Mouse (Mus musculus): ENCODE results near the gene Pecam1.
"Not testable (repeated sequence)": the region's sequence is repeated elsewhere in the genome, so short reads cannot be mapped to it uniquely, and the experiment has no call there.

Gene Pecam1

GRCm38 (mm10) chr11:106667855-106668254 lies 82.6 kb downstream of the Pecam1 start:
- DNase-seq (ENCODE audit: low read depth, low spot score): no peak

GRCm38 (mm10) chr11:106666470-106667107 lies 83.8 kb downstream of the Pecam1 start:
- no peak for DNase-seq (ENCODE audit: low read depth, low spot score)

DNA sequence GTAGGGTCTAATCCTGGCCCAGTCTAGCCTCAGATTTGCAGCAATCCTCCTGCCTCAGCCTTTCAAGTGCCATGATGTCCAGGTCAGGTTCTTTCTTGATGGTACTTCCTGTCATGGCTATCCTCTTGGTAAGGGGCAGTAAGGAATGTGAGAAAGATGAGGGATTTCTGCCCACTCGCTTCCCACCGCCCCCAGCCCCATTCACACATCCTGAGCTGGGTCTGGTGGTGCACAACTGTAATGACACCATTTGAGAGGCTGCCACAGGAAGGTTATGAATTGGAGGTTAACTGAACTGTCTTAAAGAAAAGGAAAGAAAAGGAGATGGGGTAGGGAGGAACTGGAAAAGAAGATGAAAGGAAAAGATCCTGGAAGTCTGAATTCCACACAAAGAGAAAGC lies 84.6 kb downstream of the Pecam1 start:
- DNase-seq (ENCODE audit: low read depth, low spot score): no peak

- DNase-seq (ENCODE audit: low read depth, low spot score): no peak
Observed at GRCm38 (mm10) chr11:106665328-106665727, 85.1 kb downstream of the Pecam1 start.

- DNase-seq (ENCODE audit: low read depth, low spot score): no peak
Observed at GRCm38 (mm10) chr11:106664691-106665090, 85.7 kb downstream of the Pecam1 start.

DNA sequence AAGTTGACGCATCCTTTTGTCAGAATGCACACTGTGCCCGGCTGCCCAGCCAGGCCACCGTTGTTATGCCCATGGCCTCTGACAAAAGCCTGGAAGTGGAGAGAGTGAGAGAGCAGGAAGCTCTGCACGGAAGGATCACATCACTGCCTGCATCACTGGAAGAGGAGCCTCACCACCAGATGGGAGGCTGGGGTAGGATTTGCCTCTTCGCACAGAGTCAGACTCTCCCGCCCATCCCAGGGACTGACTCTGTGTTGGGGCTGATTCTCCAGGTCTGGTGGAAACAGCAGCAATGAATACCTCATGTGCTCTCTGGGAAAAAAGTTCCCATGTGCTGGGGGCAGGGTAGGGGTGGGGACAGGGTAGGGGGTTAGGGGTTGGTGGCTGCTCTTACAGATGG lies 86.6 kb downstream of the Pecam1 start:
- no peak for DNase-seq (ENCODE audit: low read depth, low spot score)

DNA sequence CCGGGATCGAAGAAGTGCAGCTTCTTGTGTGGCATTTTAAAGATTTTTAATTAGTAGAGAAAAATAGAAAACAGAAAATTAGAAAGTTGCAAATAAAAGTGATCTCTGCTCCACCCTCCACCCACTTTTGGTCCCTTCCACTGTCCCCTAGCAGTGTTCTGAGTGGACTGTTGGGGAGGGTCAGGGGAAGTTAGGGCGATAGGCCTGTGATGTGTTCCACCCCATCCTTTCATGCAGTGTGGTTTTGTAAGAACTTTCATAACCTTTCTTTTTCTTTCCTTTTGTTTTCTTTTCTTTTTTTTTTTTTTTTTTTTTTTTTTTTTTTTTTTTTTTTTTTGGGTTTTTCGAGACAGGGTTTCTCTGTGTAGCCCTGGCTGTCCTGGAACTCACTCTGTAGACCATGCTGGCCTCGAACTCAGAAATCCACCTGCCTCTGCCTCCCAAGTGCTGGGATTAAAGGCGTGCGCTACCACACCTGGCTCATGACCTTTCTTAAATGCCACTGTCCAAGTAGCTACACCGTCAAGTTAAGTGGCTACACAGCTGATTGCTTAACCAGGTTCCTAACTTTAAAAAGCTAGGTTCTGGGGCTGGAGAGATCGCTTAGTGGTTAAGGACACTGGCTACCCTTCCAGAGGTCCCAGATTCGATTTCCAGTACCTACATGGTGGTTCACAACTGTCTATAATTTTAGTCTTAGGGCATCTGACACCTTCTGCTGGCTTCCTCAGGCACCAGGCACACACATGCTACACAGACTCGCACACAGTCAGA lies 87.6 kb downstream of the Pecam1 start:
- DNase-seq (ENCODE audit: low read depth, low spot score): no peak

DNA sequence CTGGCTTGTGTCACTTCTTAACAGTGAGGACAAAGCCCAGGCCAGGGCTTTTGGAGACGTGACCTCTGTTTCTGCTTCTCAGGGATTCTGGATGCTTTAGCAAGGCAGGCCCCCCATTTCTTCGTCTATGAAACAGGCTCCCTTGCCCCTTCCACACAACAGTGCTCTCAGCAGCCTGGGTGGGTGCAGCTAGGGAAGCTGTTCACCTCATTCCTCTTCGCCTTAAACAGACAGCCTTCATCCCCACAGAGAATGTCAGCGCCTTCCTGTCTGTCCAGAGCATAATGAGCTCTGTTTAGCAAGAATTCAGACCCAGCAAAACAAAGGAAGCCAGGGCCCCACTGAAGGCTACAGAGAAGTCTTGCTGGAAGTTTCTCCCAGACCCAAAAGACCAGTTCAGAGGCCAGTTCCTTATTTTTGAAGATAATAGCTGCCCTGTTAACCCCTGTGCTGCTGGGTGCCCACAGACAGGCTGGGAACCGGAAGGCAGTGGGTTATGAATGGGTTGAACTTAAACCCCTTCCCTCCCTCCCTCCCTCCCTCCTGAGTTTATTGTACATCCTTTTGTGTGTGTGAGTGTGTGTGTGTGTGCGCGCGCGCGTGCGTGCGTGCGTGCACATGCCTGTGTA lies 89.9 kb downstream of the Pecam1 start:
- DNase-seq (ENCODE audit: low read depth, low spot score): no peak

GRCm38 (mm10) chr11:106659598-106660295 lies 90.7 kb downstream of the Pecam1 start:
- no peak for DNase-seq (ENCODE audit: low read depth, low spot score)

DNA sequence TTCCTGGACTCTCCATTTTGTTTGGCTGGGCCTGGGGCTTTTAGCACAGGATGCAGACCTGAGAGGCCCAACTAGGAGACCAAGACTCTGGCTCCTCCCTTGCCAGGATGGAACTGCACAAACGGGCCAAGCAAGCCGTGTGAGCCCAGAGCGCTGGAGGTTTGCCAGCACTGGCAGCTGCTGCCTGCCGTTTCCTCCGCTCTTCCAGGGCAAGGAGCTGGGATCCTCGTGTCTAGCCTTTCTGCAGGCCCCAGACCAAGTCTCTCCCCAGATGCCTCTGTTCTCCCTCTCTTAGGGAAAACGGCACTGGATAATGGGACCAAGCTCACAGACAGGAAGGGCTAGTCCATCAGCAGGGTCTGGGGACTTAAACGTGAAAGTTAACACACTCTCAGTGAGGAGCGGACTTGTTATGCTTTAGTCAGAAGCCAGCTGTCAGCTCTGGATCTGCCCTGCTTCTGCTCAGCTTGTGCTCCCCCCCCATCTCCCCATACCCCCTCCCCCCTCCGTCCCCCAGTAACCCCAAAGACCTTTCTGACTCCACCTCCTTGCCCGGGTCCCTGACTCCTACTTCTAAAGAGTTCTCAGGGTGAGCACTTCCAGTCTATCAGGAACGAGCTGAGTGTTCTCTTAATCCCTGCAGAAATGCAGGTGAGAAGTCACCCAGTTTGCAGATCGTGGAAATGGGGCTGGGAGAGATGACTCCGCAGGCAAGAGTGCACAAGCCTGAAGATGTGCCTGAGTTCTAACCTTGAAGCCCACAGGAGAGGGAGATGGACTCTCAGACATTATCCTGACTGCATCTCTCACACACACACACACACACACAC lies 92.2 kb downstream of the Pecam1 start:
- peak; percentile 53 for DNase-seq (ENCODE audit: low read depth, low spot score)

- DNase-seq (ENCODE audit: low read depth, low spot score): not testable (repeated sequence)
Observed at GRCm38 (mm10) chr11:106656896-106657498, 93.4 kb downstream of the Pecam1 start.

DNA sequence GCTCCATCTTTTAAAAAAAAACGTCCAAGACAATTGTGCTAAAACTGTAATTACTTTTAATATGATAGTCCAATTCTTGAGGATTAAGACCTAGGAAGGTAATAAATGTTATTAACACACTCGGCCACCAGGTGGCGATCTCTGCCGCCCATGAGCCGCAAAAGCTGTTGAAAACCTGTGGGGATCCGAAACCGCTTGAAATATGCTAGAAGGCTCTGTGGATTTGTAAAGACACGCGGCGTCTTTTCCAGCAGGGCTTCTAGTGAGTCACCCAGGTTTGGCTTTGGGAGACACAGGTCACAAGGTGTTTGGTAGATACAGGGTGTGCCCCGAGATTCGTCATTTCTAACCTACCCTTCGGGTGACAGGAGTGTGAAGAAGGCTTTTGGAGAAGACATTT lies 102.1 kb downstream of the Pecam1 start:
- DNase-seq (ENCODE audit: low read depth, low spot score): peak; percentile 24

GRCm38 (mm10) chr11:106642966-106643637 lies 107.3 kb downstream of the Pecam1 start:
- DNase-seq (ENCODE audit: low read depth, low spot score): no peak

GRCm38 (mm10) chr11:106641580-106641979 lies 108.8 kb downstream of the Pecam1 start:
- DNase-seq (ENCODE audit: low read depth, low spot score): no peak

DNA sequence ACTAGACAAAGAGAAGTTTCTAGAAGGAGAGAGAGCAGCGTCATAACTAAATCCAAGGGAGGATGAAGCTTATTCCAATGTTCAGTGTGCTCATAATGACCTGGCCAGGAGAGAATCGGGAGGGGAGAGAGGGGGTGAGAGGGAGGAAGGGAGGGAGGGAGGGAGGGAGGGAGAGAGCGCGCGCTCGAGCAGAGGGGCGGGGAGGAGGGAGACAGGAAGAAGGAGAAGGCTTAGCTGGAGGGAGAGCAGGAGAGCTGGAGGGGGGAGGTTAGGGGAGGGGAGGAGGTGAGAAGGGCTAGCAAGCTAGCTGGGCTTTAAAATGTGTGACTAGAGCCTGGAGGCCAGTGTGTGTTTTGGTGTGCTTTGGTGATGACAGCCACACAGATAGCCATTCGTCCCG lies 110.4 kb downstream of the Pecam1 start:
- DNase-seq (ENCODE audit: low read depth, low spot score): no peak

DNA sequence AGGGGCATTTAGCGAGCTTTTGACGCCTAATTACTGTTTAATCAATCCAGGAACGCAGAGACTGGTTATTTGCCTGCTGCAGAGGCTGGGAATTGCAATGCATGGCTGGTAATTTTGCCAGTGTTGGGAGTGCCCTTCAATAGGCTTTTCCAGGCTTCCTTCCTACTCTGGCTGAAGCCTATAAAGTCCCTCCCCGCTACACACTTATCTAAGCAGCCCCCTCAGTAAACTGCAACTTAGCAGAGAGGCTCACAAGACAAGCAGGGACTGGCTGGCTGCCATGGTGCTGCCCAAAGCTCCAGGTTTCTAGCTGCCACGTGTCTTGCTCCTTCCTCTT lies 111.1 kb downstream of the Pecam1 start:
- peak; percentile 64 for DNase-seq (ENCODE audit: low read depth, low spot score)

DNA sequence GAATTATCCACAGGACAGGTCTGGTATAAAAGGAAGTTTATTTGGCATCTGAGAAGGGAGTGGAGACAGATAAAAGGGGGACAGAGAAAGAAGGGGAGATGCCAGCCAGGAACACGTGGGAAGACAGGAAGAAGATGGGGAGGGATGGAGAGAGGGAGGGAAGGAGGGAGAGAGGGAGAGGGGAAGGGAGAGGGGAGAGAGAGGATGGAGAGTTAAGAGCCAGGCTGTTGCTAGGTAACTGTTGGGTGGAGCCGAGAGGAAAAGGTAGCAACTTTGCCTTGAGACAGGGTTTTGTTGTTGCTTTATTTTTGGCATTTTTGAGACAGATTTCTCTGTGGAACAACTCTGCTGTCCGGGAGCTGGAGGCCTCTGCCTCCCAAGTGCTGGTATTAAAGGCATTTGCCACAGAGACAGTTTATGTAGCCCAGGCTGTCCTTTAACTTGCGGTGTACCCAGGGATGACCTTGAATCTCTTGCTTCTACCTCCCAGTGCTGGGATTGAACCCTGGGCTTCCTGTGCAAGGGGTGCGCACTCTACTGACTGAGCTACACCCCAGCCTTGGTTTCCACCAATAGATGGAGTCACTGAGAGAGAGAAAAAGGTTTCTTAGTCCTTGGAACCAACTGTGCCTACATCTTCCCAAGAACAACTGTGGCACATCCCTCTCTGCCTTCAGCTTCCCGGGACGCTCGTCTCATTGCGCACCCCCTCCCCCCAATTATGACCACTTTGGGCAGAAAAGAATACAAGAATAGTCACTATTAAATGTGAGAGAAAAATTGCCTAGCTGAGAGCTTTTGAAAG lies 111.7 kb downstream of the Pecam1 start:
- DNase-seq (ENCODE audit: low read depth, low spot score): no peak

DNA sequence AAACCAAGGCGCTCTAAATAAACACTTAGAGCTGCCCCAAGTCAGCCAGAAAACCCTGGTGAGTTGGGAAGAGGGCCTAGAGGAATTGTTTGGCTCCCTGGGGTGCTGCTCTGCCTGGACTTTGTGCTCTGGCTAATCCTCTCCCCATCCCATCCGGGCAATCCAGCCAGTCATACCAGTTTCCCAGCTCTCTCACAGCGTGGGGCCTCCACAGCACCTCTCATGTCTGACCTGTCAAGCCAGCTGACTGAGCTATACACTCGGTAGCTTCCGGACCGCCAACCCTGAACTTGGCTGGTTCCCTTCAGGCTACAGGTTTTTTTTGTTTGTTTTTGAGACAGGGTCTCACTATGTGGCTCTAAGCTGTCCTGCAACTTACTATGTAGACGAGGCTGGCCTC lies 112.7 kb downstream of the Pecam1 start:
- no peak for DNase-seq (ENCODE audit: low read depth, low spot score)

DNA sequence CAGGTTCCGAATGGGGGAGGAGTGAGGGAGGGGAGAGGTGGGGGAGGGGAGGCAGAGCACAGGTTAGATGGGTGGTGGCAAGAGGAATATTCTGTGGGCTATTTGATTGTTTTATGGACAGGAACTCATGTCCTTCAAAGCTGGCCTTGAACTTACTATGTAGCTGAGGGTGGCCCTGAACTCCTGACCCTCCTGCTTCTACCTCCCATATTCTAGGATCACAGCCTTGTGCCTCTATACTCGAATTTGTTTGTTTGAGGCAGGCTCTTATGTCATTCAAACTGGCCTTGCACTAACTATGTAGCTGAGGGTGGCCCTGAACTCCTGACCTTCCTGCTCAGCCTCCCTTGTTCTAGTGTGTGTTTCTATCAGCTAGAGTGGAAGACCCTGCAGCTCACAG lies 114.5 kb downstream of the Pecam1 start:
- DNase-seq (ENCODE audit: low read depth, low spot score): no peak

DNA sequence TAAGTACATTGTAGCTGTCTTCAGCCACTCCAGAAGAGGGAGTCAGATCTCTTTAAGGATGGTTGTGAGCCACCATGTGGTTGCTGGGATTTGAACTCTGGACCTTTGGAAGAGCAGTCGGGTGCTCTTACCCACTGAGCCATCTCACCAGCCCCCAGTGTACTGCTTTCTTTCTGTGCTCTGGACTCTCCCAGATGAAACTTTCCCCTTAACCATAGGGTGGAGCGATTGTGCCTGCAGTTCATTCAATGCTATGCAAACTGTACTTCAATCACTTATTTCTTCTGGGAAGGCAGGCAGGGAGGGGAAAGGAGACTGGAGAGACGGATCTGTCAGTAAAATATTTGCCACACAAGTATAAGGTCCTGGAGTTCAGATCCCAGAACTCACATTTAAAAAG lies 116.3 kb downstream of the Pecam1 start:
- DNase-seq (ENCODE audit: low read depth, low spot score): not testable (repeated sequence)

All from telencephalon, adult 2 months (tissue).